Mouse (Mus musculus): ENCODE measurements around the gene Sox10.

Gene Sox10

DNA sequence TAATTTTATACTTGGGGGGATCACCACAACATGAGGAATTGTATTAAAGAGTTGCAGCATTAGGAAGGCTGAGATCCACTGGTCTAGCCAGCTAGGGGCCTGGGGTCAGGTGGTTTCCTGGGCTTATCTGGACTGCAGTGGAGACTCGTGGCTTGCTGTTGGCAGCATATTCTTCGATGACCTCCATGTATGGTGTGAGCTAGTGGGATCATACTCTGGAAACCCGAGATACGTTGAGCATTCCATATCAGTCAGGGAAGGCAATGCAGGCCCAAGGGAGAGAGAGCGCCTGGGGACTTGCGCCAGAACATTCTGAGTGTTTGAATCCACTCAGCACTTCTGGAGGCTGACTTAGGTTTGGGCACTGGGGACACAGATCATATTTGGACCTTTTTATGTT, 41.3 kb downstream of the Sox10 start:
- no peak for DNase-seq (ENCODE audit: low read depth, low spot score)

DNA sequence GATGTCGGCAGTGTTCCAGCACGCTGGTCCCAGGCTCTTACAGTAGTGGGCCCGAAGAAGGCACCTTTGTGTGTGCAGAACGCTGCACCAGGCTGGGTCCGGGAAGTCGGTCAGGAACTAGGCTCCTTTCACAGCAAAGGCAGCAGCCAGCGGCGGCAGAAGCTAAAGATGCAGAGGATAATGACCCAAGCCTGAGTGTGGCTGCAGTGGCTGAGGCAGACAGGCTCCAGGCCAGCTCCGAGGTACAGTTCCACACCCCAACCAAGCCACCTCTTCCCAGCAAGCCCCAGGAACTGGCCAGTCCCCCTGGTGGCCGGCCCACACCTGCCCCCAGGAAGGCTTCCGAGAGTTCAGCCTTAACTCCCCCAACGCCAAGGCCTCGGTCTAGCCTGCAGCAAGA, 42.5 kb downstream of the Sox10 start:
- no peak for DNase-seq (ENCODE audit: low read depth, low spot score)

DNA sequence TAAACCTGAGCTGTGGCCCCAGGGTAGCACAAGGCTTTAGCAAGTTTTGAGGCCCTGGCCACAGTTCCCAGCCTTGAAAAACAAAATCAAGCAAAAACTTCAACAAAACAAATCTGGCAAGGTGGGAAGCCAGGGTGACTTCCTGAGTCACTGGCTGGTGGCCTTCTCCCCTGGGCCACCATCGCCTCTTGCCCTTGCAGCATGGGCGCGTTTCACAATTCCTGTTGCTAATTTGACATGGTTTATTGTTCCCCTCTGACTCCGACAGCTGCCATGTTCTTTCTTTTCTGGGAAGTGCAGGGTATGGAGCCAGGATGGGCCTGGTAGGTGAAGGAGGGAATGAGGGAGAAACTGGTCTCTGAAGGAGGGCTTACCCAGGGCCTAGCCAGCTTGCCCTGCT, 42.9 kb downstream of the Sox10 start:
- no peak for DNase-seq (ENCODE audit: low read depth, low spot score)

DNA sequence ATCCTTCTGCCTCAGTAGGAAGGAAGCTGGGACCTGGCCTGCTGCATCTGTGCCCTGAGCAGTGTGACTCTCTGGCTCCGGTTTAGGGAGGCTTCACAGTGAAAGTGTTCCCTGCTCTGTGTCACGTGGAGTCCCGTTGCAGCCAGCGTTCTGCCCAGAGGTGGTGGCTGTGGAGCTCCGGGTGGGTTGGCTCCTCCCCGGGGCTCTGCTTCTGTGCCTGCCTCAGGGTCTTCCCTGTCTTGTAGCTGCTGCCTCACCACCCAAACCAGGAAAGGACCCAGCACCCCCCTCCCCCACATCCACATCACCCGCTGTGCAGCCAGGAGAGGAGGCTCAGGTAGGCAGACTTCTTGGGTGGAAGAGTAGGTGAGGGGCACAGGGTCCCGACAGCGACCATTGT, 45.5 kb downstream of the Sox10 start:
- no peak for DNase-seq (ENCODE audit: low read depth, low spot score)

DNA sequence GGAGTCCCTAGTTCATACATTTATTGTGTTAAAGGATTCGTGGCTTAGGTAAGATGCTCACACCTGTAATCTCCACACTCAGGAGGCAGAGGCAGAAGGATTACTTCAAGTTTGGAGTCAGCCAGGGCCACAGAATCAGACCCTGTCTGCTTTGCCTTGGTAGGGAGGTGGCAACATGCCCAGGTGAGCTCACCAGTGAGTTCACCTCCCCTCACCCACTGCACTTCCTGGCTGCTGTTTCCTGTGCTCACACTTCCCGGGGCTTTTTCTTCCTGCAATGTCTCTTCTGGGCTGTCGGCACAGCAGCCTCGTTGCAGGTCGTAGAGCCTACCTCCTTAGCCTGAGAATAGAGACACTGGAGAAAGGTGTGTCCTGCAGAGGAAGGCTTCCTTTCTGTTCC, 49.8 kb downstream of the Sox10 start:
- no peak for DNase-seq (ENCODE audit: low read depth, low spot score)

DNA sequence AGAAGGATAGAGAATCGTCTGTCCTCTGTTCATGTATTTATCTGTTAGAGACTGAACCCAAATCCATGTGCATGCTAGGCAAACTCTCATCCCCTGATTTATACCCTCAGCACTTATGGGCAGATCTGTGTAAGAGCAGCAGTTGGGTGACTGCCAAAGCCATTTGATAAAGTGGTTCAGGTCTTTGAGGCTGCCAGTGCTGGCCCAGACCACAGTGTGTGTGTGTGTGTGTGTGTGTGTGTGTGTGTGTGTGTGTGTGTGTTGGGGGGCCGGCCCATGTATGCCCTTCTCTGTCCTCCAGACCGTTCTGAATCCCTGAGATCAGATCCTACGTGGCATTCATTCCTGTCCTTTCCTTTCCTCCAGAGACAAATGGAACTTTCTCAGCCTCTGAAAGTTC, 53.3 kb downstream of the Sox10 start:
- no peak for DNase-seq (ENCODE audit: low read depth, low spot score)

DNA sequence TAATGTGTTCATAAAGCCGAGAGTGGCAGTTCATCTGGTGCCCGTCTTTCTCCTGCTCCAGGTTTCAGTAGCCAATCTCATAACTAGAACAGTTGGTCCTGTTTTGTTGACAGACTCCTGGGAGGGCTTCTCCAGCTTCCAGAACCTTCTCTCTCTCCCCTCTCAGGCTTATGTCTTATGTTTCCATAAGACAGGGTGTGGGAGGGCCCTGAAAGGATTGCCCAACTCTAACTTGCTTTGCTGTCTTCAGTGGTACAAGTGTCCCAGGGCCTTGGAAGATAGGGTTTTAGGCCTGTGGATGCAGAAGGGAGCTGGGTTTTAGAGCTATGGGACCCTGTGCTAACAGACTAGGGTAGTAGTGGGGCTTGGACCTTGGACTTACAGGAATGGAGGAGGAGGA, 54.5 kb downstream of the Sox10 start:
- no peak for DNase-seq (ENCODE audit: low read depth, low spot score)

DNA sequence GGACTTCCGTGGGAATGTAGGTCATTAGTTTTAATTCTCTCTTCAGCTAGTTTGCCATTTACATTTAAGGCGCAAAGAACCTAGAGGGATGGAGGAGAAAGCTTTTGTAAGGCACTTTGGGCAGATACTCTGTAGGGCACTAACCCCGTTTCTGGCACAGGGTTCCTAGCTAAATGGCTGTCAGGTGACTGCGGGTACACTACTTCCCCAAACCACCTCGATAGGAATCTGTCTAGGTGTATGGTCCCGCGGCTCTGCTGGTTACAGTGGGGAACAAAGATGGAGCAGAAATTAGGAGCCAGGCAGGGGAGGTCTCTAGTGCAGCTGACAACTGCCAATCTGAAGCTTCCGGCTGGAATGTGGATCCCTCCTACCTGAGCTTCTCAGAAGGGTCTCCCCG, 55.0 kb downstream of the Sox10 start:
- no peak for DNase-seq (ENCODE audit: low read depth, low spot score)

DNA sequence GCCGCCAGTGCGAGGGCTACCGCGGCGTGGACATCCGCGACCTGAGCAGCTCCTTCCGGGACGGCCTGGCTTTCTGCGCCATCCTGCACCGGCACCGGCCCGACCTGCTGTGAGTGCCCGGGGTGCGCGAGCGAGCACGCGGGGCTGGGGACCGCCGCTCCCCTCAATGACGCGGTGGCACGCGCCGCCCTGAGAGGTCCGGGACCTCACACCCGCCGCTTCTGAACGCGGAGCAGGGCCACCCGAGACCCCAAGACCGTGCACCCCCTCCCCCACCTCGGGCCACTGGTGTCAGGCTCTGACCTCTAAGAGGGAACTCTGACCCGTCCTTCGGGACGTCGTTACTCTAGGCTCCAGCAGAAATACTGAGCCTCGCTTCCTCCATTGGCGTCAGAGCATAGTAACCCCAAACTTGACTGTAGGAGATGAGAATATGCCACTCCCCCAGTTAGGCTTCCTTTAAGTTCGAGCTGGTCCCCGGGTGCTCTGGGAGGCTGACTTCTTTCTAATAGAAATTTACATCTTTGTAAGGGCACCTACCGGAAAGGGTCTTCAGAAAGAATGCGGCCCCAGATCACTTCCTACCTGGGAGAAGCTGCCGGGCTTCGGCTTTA, 55.6 kb downstream of the Sox10 start:
- no peak for DNase-seq (ENCODE audit: low read depth, low spot score)

DNA sequence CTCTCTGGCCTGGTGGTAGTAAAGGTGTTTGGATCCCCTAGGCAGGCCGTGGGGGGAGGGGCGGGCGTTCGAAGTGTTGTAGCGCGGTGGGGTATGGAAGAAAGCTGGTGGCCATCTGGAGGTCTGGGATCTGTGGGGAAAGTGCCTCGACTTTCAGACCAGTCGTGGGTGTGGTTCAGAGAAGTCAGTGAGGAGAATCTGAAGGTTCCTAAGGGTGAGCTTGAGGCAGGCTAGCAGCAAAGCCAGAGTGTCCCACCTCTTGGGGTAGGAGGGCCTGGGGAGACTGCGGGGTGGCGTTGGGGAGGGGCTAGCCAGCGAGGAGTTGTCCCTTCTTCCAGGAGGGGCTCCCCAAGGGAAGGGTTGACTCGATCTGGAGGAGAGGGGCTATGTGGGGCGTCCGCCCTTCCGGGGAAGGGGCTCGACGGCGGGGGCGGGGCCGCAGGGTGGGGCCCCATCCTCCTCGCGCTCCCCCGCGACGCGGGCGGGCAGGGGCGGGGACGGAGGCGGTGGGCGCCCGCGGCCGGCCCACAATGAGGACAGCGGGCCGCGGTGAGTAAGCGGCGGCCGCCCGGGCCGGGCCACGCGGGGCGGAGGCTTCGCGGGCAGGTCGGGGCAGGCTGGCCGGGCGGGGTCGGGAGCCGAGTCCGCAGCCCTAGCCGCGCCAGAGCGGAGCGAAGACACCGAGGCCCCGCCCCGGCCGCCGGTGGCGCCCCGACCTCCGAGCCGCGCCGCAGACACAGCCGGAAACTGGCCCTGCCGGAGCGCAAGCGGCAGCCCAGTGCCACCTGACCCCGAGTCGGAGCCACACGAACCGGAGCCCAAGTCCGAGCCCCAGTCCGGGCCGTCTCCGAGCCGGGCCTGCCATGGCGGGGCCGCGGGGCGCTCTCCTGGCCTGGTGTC, 56.4 kb downstream of the Sox10 start, which contains the start of gene Micall1:
Micall1 (plus strand) TSS at position 478 of the 900 bp plus-strand sequence.
- peak; percentile 60 for DNase-seq (ENCODE audit: low read depth, low spot score)

DNA sequence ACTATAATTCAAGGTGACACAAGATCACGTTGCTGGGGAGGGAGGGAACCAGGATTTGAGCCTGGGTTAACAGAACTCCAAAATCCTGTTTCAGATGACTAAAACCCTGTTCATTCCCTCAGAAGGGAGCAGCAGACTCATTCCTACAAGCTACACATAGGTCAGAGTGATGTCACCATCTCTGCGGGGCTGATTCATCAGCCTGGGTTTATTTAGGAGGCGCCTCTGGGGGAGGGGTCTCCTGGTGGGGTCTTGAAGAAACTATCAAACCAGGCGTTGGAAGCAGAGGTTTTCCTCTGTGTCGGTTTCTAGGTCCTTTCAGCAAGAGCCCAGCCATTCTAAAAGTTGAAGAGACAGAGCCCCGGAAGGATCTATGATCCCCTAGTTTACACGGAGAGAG, 57.1 kb downstream of the Sox10 start:
- peak; percentile 41 for DNase-seq (ENCODE audit: low read depth, low spot score)

DNA sequence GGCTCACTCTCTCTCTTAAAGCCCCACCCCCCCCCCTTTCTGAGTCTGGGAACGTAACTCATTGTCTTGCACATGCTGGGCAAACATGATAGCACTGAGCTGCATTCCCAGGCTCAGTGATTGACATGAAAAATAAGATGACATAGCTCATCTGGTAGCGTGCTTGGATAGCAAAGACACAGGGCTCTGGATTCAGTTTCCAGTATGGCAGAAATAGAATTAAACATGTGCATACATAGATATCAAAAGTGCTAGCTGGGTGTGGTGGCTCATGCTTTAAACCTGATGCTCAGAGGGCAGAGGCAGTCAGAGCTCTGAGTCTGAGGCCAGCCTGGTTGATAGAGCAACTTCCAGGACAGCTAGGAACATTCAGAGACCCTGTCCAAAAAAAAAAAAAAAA, 59.2 kb downstream of the Sox10 start:
- DNase-seq (ENCODE audit: low read depth, low spot score), result no peak
